Mouse (Mus musculus): ENCODE measurements around the gene Pced1a.

GRCm38 (mm10) chr2:130461287-130462071, 37.0 kb upstream of the Pced1a start:
- no peak for TF ChIP-seq CTCF (IDR thresholded peaks at IDR 0.05; ENCODE audit: low read depth)
- TF ChIP-seq EP300 (IDR thresholded peaks at IDR 0.05; ENCODE audit: low read depth) = no peak

All from liver, postnatal 0 days (tissue).